Mouse (Mus musculus): ENCODE data around the gene Tspo. TPM values are rescaled to one million over a fixed set of nuclear protein-coding genes. Genes with fewer than 3 reads are reported as not detected.

Tspo gene
- 112 and 142 TPM in 2 replicates for polyA plus RNA-seq (2015; fragmentation: Nextera tagmentation; extraction: Ambion mirVana)

DNA sequence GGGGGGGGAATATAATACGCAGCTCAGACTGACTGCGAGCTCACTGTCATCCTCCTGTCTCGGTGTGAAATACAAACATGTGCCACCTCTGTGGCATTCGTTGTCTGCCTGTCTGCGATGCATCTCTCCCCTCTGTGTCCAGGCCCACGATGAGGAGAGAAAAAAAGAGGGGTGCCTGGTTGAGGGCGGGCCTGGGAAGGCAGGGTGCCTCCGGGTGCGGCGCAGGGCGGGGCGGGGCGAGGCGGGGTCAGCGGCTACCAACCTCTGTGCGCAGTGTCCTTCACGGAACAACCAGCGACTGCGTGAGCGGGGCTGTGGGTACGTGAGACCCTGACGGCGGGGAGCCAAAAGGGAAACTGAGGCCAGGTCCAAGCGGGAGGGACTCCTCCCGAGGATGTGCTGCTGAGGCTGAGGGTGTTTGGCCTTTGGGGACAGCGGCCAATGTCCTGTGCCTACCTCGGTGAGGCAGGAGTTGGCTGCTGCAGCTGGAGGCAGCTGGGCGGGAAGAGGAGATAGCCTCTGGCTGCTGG lies at the start of gene Tspo, which contains the start of gene Mcat:
Gene Tspo (plus strand): TSS at position 266 of the 530 bp plus-strand sequence.
Gene Mcat (minus strand): TSS at position 461 of the 530 bp plus-strand sequence.
- peak within 1 kb of the TSS; percentile 89 for H3K4me2 ChIP-seq (ENCODE audit: low read depth, low read length)
- peaks cover 14% of the 10 kb centered on the region for H3K4me1 ChIP-seq (replicated peaks; ENCODE audit: control insufficient read depth, insufficient read depth, low read length)
- H3K9me3 ChIP-seq (ENCODE audit: control insufficient read depth, low read length) = no peaks in the 10 kb centered on the region
- peak within 1 kb of the TSS; percentile 80 for H3K9ac ChIP-seq (ENCODE audit: low read length)
- H3K27ac ChIP-seq (ENCODE audit: low read length) = peak within 1 kb of the TSS; percentile 72
- no peaks in the 10 kb centered on the region for H3K36me3 ChIP-seq (ENCODE audit: control insufficient read depth, insufficient read depth, low read length)
- under 1% methylated on average over 27 of the region's 28 CpGs for WGBS
- peak; percentile 80 for ATAC-seq (ENCODE audit: low read depth)
- H3K27me3 ChIP-seq (ENCODE audit: control insufficient read depth, insufficient read depth, low read depth, low read length) = no peaks in the 10 kb centered on the region
- peak within 1 kb of the TSS; percentile 68 for H3K4me3 ChIP-seq (ENCODE audit: low read length)

DNA sequence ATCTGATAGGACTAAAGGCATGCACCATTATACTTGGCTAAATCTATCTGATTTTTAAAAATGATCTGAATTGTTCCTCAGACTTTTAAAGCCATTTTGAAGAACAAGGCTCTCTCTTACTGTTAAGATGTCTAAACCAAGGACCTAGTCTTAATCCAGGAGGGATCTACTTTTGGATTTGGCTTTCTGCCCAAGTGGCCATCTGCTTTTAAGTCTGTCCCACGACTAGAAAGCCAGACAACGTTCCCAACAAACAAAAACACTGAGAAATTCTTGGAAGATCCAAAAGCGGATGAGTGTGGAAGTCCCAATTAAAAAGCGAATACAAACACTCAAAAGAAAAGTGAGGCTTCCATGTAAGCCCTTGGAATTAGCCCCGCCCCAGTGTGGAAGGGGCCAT lies 48.4 kb upstream of the Tspo start:
- no peaks in the 10 kb centered on the region for H3K36me3 ChIP-seq (ENCODE audit: control insufficient read depth, insufficient read depth, low read length)
- no peak for ATAC-seq (ENCODE audit: low read depth)
- no peak overlapping the region for H3K4me2 ChIP-seq (ENCODE audit: low read depth, low read length)
- no peak overlapping the region for H3K4me3 ChIP-seq (ENCODE audit: low read length)
- H3K4me1 ChIP-seq (replicated peaks; ENCODE audit: control insufficient read depth, insufficient read depth, low read length) = peaks cover 3% of the 10 kb centered on the region; the same call in 1 of the 2 replicates
- no peaks in the 10 kb centered on the region for H3K9me3 ChIP-seq (ENCODE audit: control insufficient read depth, low read length)
- 56% methylated on average over 5 of the region's 5 CpGs for WGBS
- no peaks in the 10 kb centered on the region for H3K27me3 ChIP-seq (ENCODE audit: control insufficient read depth, insufficient read depth, low read depth, low read length)
- H3K9ac ChIP-seq (ENCODE audit: low read length) = no peak overlapping the region
- H3K27ac ChIP-seq (ENCODE audit: low read length) = no peak overlapping the region

DNA sequence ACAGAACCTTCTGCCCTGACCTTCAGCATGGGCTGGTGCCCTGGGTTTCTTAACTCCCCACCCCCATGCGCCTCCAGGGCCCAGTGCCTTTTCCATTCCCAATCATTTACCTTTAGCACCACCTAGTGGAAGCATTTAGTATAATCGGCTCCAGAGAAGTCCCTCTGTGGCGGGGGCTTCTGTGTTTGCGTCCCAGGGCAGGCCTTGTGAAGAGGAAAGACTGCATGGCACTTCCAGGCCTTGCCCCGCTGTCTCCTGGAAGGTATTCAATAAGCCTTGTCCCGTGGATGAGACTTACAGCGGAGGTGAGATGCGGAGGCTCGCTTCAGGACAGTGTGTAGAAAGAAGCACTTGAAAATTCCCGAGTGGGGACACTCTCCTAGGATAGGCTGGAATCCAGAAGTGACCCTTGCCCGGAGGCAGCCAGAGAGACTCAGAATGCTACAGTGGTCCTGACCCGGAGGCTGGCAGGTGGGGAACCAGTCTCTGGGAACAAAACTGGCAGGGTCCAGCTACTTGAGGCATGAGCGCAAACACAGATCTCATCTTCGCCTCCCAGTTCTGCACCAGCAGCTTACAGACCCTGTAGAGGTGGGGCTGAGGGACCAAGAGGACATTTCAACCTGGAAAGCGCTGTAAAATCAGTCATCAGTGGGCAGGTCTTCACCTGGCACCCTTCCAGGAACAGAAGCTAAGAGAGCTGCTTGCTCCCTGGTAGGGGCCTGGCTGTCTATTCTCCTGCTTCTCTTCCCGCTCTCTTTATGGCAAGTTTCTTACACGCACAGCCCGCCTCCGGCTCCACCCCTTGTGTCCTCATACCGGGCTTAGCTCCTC lies 45.0 kb upstream of the Tspo start:
- H3K4me3 ChIP-seq (ENCODE audit: low read length) = no peak overlapping the region
- no peaks in the 10 kb centered on the region; the same call in 1 of the 2 replicates for H3K4me1 ChIP-seq (replicated peaks; ENCODE audit: control insufficient read depth, insufficient read depth, low read length)
- no peaks in the 10 kb centered on the region for H3K27me3 ChIP-seq (ENCODE audit: control insufficient read depth, insufficient read depth, low read depth, low read length)
- H3K36me3 ChIP-seq (ENCODE audit: control insufficient read depth, insufficient read depth, low read length) = no peaks in the 10 kb centered on the region
- H3K4me2 ChIP-seq (ENCODE audit: low read depth, low read length) = peak overlapping the region; percentile 20
- no peak overlapping the region for H3K27ac ChIP-seq (ENCODE audit: low read length)
- H3K9ac ChIP-seq (ENCODE audit: low read length) = no peak overlapping the region
- H3K9me3 ChIP-seq (ENCODE audit: control insufficient read depth, low read length) = no peaks in the 10 kb centered on the region
- ATAC-seq (ENCODE audit: low read depth) = peak; percentile 73
- 30% methylated on average over 20 of the region's 20 CpGs for WGBS

DNA sequence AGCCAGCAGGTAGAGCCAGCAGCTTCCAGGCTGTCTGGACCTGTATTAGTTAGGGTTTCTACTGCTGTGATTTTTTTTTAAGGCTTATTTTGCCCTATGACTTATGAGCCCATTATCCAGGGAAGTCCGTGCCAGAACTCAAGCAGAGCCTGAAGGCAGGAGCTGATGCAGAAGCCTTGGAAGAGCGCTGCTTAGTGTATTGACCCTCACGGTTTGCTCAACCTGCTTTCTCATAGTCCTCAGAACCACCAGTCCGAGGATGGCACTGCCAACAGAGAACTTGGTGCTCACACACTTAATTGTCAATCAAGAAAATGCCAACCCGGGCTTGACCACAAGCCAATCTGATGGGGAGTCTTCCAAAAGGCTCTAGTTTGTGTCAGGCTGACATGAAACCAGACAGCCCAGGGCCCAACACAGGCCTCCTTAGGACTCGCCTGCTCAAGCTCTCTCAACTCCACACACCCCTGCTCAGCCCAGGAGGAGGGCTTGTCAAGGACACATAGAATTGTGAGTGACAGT lies 42.5 kb upstream of the Tspo start:
- Histone ChIP-seq H3K4me3 (ENCODE audit: low read length) (no peak overlapping the region), H3K4me2 (ENCODE audit: low read depth, low read length) (no peak overlapping the region), H3K9me3 (ENCODE audit: control insufficient read depth, low read length) (no peaks in the 10 kb centered on the region), H3K27ac (ENCODE audit: low read length) (no peak overlapping the region), H3K4me1 (replicated peaks; ENCODE audit: control insufficient read depth, insufficient read depth, low read length) (no peaks in the 10 kb centered on the region; the same call in 1 of the 2 replicates), H3K27me3 (ENCODE audit: control insufficient read depth, insufficient read depth, low read depth, low read length) (peaks cover 13% of the 10 kb centered on the region; the same call in 1 of the 2 replicates), H3K36me3 (ENCODE audit: control insufficient read depth, insufficient read depth, low read length) (no peaks in the 10 kb centered on the region), H3K9ac (ENCODE audit: low read length) (no peak overlapping the region)
- ATAC-seq (ENCODE audit: low read depth) = no peak
- 77% methylated on average over 6 of the region's 6 CpGs for WGBS

DNA sequence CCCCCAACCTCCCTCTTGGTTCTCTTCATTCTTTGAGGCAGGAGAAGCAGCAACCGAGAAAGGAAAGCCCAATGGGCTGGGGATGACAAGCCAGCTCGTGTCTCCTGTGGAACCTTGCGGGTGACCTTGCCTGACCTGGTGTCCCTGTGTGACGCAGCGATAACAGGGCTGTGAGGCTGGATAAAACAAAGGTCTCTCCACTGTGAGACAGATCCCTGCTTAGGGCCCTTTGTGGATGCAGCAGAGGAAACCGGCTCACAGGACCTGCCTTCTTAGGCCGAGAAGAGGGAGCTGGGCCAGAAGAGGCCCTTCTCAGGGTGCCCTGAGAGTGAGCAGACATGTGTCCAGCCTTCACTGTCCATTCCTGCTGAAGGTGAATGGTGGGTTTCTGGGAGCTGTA lies 40.2 kb upstream of the Tspo start:
- no peak overlapping the region for H3K9ac ChIP-seq (ENCODE audit: low read length)
- peaks cover 6% of the 10 kb centered on the region for H3K4me1 ChIP-seq (replicated peaks; ENCODE audit: control insufficient read depth, insufficient read depth, low read length)
- no peak overlapping the region for H3K4me2 ChIP-seq (ENCODE audit: low read depth, low read length)
- no peak overlapping the region for H3K4me3 ChIP-seq (ENCODE audit: low read length)
- H3K36me3 ChIP-seq (ENCODE audit: control insufficient read depth, insufficient read depth, low read length) = no peaks in the 10 kb centered on the region
- H3K27ac ChIP-seq (ENCODE audit: low read length) = no peak overlapping the region
- H3K9me3 ChIP-seq (ENCODE audit: control insufficient read depth, low read length) = no peaks in the 10 kb centered on the region
- H3K27me3 ChIP-seq (ENCODE audit: control insufficient read depth, insufficient read depth, low read depth, low read length) = peaks cover 27% of the 10 kb centered on the region; the same call in 1 of the 2 replicates
- no peak for ATAC-seq (ENCODE audit: low read depth)
- 34% methylated on average over 7 of the region's 7 CpGs for WGBS

DNA sequence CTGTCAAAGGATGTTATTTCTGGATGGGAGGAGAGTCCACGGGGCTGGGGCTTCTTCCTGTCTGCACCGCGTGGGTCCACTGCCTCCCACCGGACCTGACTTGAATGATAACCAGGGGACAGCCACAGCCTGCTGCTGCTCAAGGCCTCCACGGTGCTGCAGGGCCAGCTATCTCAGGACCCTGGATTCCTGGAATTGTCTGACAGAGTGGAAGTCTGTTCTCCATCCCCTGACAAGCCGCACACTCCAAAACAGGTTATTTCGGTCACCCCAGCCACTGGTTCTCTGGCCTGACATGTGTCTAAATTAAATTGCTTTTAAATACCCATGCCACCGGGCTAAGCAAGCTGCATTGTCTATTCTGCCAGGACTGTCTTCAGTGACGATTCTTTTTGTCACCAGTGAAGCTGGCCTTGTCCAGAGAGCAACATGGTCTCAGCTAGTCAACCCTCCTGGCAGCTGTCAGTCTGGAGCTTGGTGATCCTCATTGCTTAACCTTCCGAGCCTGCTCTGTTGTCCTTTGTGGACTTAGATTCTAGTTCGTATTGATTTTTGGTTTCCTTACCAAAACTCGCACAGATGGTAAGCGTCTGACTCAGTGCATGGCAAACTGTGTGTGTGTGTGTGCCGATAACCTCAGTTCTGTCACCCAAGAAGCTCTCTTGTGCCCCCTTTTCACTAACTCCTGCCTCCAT lies 39.6 kb upstream of the Tspo start:
- Histone ChIP-seq H3K9me3 (ENCODE audit: control insufficient read depth, low read length) (no peaks in the 10 kb centered on the region), H3K9ac (ENCODE audit: low read length) (no peak overlapping the region), H3K27me3 (ENCODE audit: control insufficient read depth, insufficient read depth, low read depth, low read length) (peaks cover 29% of the 10 kb centered on the region; the same call in 1 of the 2 replicates), H3K4me3 (ENCODE audit: low read length) (no peak overlapping the region), H3K4me1 (replicated peaks; ENCODE audit: control insufficient read depth, insufficient read depth, low read length) (peaks cover 6% of the 10 kb centered on the region), H3K27ac (ENCODE audit: low read length) (no peak overlapping the region), H3K4me2 (ENCODE audit: low read depth, low read length) (no peak overlapping the region), H3K36me3 (ENCODE audit: control insufficient read depth, insufficient read depth, low read length) (no peaks in the 10 kb centered on the region)
- no peak for ATAC-seq (ENCODE audit: low read depth)
- 47% methylated on average over 14 of the region's 14 CpGs for WGBS

DNA sequence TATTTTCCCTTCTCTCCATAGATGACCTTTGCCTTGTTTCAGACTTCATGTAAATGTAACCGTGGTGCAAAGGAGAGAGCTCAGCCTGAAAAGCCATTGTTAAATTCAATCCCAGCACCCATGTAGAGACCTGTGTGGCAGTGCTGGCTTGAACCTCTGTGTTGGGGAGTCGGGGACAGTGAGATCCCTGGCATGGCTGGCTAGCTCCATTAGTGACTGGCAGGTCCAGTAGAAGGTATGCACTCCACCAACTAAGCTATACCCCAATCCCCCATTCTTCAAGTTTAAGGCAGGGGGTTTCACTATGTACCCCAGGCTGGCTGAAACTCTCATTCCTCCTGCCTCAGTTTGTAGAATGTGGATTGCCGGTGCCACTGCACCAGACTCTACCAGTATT lies 39.1 kb upstream of the Tspo start:
- WGBS = 76% methylated on average over 3 of the region's 3 CpGs
- H3K4me2 ChIP-seq (ENCODE audit: low read depth, low read length) = no peak overlapping the region
- H3K9ac ChIP-seq (ENCODE audit: low read length) = no peak overlapping the region
- peaks cover 6% of the 10 kb centered on the region for H3K4me1 ChIP-seq (replicated peaks; ENCODE audit: control insufficient read depth, insufficient read depth, low read length)
- no peak overlapping the region for H3K27ac ChIP-seq (ENCODE audit: low read length)
- peaks cover 29% of the 10 kb centered on the region; the same call in 1 of the 2 replicates for H3K27me3 ChIP-seq (ENCODE audit: control insufficient read depth, insufficient read depth, low read depth, low read length)
- H3K9me3 ChIP-seq (ENCODE audit: control insufficient read depth, low read length) = no peaks in the 10 kb centered on the region
- H3K36me3 ChIP-seq (ENCODE audit: control insufficient read depth, insufficient read depth, low read length) = no peaks in the 10 kb centered on the region
- H3K4me3 ChIP-seq (ENCODE audit: low read length) = no peak overlapping the region
- ATAC-seq (ENCODE audit: low read depth) = no peak

DNA sequence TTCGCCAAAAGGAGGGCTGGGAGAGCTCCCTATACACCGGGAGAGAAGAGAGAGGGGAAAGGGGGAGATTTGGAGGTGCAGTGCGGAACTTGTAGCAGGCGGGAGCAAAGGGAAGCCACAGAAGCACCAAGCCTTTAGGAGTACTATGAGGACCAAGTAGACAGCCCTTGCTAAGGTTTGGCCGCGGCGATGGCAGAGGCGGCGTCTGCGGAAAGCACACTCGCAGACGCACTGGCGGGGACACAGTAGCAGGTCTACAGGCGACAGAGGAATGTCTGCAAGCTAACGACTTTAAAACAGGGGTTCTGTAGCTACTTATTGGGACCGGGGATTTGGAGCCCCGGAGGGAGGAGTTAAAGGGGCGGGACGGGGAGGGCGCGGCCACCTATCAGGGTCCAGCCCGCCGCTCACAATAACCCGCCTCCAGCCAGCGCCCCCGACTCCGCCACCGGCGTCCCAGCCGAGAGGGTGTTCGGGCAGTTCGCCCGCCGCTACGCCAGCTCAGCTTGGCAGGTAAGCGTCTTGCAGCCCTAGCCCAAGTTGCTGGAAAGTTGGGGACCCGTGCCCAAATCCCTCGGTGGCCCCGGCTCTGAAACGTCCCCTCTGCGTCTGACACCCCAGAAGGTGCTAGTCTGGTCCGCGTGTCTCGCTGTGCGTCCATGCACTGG lies 36.8 kb upstream of the Tspo start, which contains the start of gene Bik:
Gene Bik (plus strand): TSS at position 439 of the 668 bp plus-strand sequence.
- Histone ChIP-seq H3K27me3 (ENCODE audit: control insufficient read depth, insufficient read depth, low read depth, low read length) (peaks cover 29% of the 10 kb centered on the region; the same call in 1 of the 2 replicates), H3K4me2 (ENCODE audit: low read depth, low read length) (peak within 1 kb of the TSS; percentile 80), H3K27ac (ENCODE audit: low read length) (no peak within 1 kb of the TSS), H3K4me3 (ENCODE audit: low read length) (peak within 1 kb of the TSS; percentile 59), H3K4me1 (replicated peaks; ENCODE audit: control insufficient read depth, insufficient read depth, low read length) (peaks cover 18% of the 10 kb centered on the region), H3K9ac (ENCODE audit: low read length) (peak within 1 kb of the TSS; percentile 67), H3K36me3 (ENCODE audit: control insufficient read depth, insufficient read depth, low read length) (no peaks in the 10 kb centered on the region), H3K9me3 (ENCODE audit: control insufficient read depth, low read length) (no peaks in the 10 kb centered on the region)
- WGBS = under 1% methylated on average over 45 of the region's 45 CpGs
- peak; percentile 79; the same call in 1 of the 2 replicates for ATAC-seq (ENCODE audit: low read depth)
